Mouse (Mus musculus) neural tube, embryonic 11.5 days (tissue): Measurements from ENCODE around the gene Atn1. TPM values are rescaled to one million over a fixed set of nuclear protein-coding genes. Genes with fewer than 3 reads are reported as not detected.

Source experiments
- ATAC-seq: fragments of 200-750 bp; cut with Nextera tagmentation; 2 replicates; pipeline ENCODE4 v1.8.0; 2017; ENCODE audit warnings: moderate number of reproducible peaks, mild to moderate bottlenecking, moderate TSS enrichment, moderate library complexity; ENCODE audit not compliant: insufficient read depth, low FRiP score, low TSS enrichment
- DNase-seq: peaks from one replicate; pipeline ENCODE4 v3.0.0-alpha.2; 2015; ENCODE audit warnings: low spot score
- H3K27ac ChIP-seq: fragments of 300-500 bp; sonication (generic); 2 replicates; pipeline ENCODE4 v1.5.1; 2014; ENCODE audit warnings: low read depth, mild to moderate bottlenecking, low read length
- H3K27me3 ChIP-seq: fragments of 300-500 bp; sonication (generic); 2 replicates; pipeline ENCODE4 v1.6.1; 2014; ENCODE audit warnings: mild to moderate bottlenecking, low read length, mixed read lengths; ENCODE audit not compliant: control insufficient read depth, insufficient read depth
- H3K36me3 ChIP-seq: fragments of 300-500 bp; sonication (generic); 2 replicates; pipeline ENCODE4 v1.6.1; 2014; ENCODE audit warnings: mild to moderate bottlenecking, low read length, moderate library complexity, mixed read lengths; ENCODE audit not compliant: control insufficient read depth, insufficient read depth
- H3K4me1 ChIP-seq: fragments of 300-500 bp; sonication (generic); 2 replicates; pipeline ENCODE4 v1.6.1; 2014; ENCODE audit warnings: low read length, mixed read lengths; ENCODE audit not compliant: control insufficient read depth, insufficient read depth
- H3K4me2 ChIP-seq: fragments of 300-500 bp; sonication (generic); 2 replicates; pipeline ENCODE4 v1.6.1; 2014; ENCODE audit warnings: low read depth, mild to moderate bottlenecking, moderate library complexity
- H3K4me3 ChIP-seq: fragments of 300-500 bp; sonication (generic); 2 replicates; pipeline ENCODE4 v1.5.1; 2014; ENCODE audit warnings: low read depth, low read length
- H3K9ac ChIP-seq: fragments of 300-500 bp; sonication (generic); 2 replicates; pipeline ENCODE4 v1.6.1; 2014; ENCODE audit warnings: mild to moderate bottlenecking, low read length
- H3K9me3 ChIP-seq: fragments of 300-500 bp; sonication (generic); 2 replicates; pipeline ENCODE4 v1.6.1; 2016; ENCODE audit warnings: low read length; ENCODE audit not compliant: control insufficient read depth
- WGBS: fragments of 180-500 bp; shearing (Covaris S2); extraction: QIAGEN DNeasy Blood & Tissue Kit; methylation state at CpG from one replicate; pipeline ENCODE4 v1.1.7; 2014; 5-methylcytosine and 5-hydroxymethylcytosine counted together
- polyA plus RNA-seq: library from polyadenylated mRNA; unstranded; fragments of >200 nt; fragmentation: Nextera tagmentation; extraction: Ambion mirVana; gene quantifications from 2 replicates; pipeline ENCODE4 v1.2.1, GENCODE M21; 2014

The Atn1 gene
- polyA plus RNA-seq, 1 experiment from 2014 or later, result 11.8 TPM

- WGBS, result 11% methylated on average over 8 of the region's 8 CpGs
- 0 out of 2 replicates have a peak, but pooled peaks have one; percentile 8 for ATAC-seq
- peak overlapping the region; percentile 74 for H3K9ac ChIP-seq
These were observed 10.1 kb downstream of the Atn1 start for GRCm38 (mm10) chr6:124746296-124746605.

GRCm38 (mm10) chr6:124745490-124746295, 10.6 kb downstream of the Atn1 start:
- H3K4me2 ChIP-seq, result peak overlapping the region; percentile 88
- peak overlapping the region; percentile 89 for H3K27ac ChIP-seq
- WGBS, result under 1% methylated on average over 83 of the region's 85 CpGs
- peaks cover 14% of the 10 kb centered on the region for H3K4me1 ChIP-seq
- peak; percentile 98 for DNase-seq
- H3K9ac ChIP-seq, result peak overlapping the region; percentile 74
- peak; percentile 75 for ATAC-seq
- H3K36me3 ChIP-seq, result peaks cover 18% of the 10 kb centered on the region
- H3K4me3 ChIP-seq, result peak overlapping the region; percentile 49
- H3K9me3 ChIP-seq, result no peaks in the 10 kb centered on the region
- no peaks in the 10 kb centered on the region for H3K27me3 ChIP-seq

More at GRCm38 (mm10) chr6:124746296-124746605, 10.1 kb downstream of the Atn1 start:
- Histone ChIP-seq H3K4me1 (peaks cover 14% of the 10 kb centered on the region), H3K4me2 (peak overlapping the region; percentile 88), H3K27me3 (no peaks in the 10 kb centered on the region), H3K36me3 (peaks cover 18% of the 10 kb centered on the region), H3K4me3 (peak overlapping the region; percentile 49), H3K27ac (peak overlapping the region; percentile 89), H3K9me3 (no peaks in the 10 kb centered on the region)
- no peak for DNase-seq

GRCm38 (mm10) chr6:124744755-124745321, 11.5 kb downstream of the Atn1 start:
- Histone ChIP-seq H3K4me1 (peaks cover 14% of the 10 kb centered on the region), H3K27ac (peak overlapping the region; percentile 54)
- 70% methylated on average over 26 of the region's 26 CpGs for WGBS

GRCm38 (mm10) chr6:124743647-124744046, 12.7 kb downstream of the Atn1 start:
- Histone ChIP-seq H3K27me3 (no peaks in the 10 kb centered on the region), H3K9ac (no peak overlapping the region), H3K4me2 (no peak overlapping the region), H3K4me3 (no peak overlapping the region), H3K27ac (no peak overlapping the region), H3K4me1 (peaks cover 19% of the 10 kb centered on the region), H3K36me3 (peaks cover 12% of the 10 kb centered on the region), H3K9me3 (no peaks in the 10 kb centered on the region)
- DNase-seq (no peak), ATAC-seq (no peak)
- 91% methylated on average over 8 of the region's 8 CpGs for WGBS

More at GRCm38 (mm10) chr6:124744755-124745321, 11.5 kb downstream of the Atn1 start:
- no peaks in the 10 kb centered on the region for H3K9me3 ChIP-seq
- peak overlapping the region; percentile 88; the same call in 1 of the 2 replicates for H3K4me2 ChIP-seq
- peak overlapping the region; percentile 49; the same call in 1 of the 2 replicates for H3K4me3 ChIP-seq
- no peak for DNase-seq
- no peaks in the 10 kb centered on the region for H3K27me3 ChIP-seq
- 0 out of 2 replicates have a peak, but pooled peaks have one; percentile 0 for ATAC-seq
- peaks cover 18% of the 10 kb centered on the region for H3K36me3 ChIP-seq
- no peak overlapping the region for H3K9ac ChIP-seq

GRCm38 (mm10) chr6:124742839-124743514, 13.3 kb downstream of the Atn1 start:
- H3K27me3 ChIP-seq, result no peaks in the 10 kb centered on the region
- no peak for ATAC-seq
- WGBS, result 89% methylated on average over 15 of the region's 15 CpGs
- H3K9me3 ChIP-seq, result no peaks in the 10 kb centered on the region
- DNase-seq, result no peak
- H3K4me1 ChIP-seq, result peaks cover 19% of the 10 kb centered on the region
- no peak overlapping the region for H3K4me3 ChIP-seq
- no peak overlapping the region for H3K27ac ChIP-seq
- no peak overlapping the region for H3K4me2 ChIP-seq
- no peak overlapping the region for H3K9ac ChIP-seq
- H3K36me3 ChIP-seq, result peaks cover 10% of the 10 kb centered on the region

GRCm38 (mm10) chr6:124741842-124742241, 14.5 kb downstream of the Atn1 start:
- Histone ChIP-seq H3K9me3 (no peaks in the 10 kb centered on the region), H3K4me3 (peak overlapping the region; percentile 58; the same call in 1 of the 2 replicates), H3K9ac (peak overlapping the region; percentile 89; the same call in 1 of the 2 replicates), H3K27ac (peak overlapping the region; percentile 99), H3K27me3 (no peaks in the 10 kb centered on the region), H3K4me2 (peak overlapping the region; percentile 77), H3K4me1 (peaks cover 19% of the 10 kb centered on the region), H3K36me3 (peaks cover 4% of the 10 kb centered on the region; the same call in 1 of the 2 replicates)
- DNase-seq (no peak), ATAC-seq (no peak)
- WGBS, result 78% methylated on average over 3 of the region's 3 CpGs

- Histone ChIP-seq H3K4me3 (peak within 1 kb of the TSS; percentile 58), H3K4me1 (peaks cover 11% of the 10 kb centered on the region), H3K27ac (peak within 1 kb of the TSS; percentile 99), H3K27me3 (no peaks in the 10 kb centered on the region), H3K4me2 (peak within 1 kb of the TSS; percentile 77), H3K9ac (peak within 1 kb of the TSS; percentile 89), H3K9me3 (no peaks in the 10 kb centered on the region), H3K36me3 (0 out of 2 replicates have a peak, but pooled peaks cover 4% of the 10 kb centered on the region)
- under 1% methylated on average over 40 of the region's 41 CpGs for whole genome bisulfite sequencing
- peak; percentile 90 for DNase-seq
- ATAC-seq, result peak; percentile 79
These were observed 15.2 kb downstream of the Atn1 start, which contains the start of gene Grcc10 for GRCm38 (mm10) chr6:124740888-124741761. Grcc10 (minus strand) TSS chr6:124741374.
